Mouse (Mus musculus): ENCODE data around the gene Ift122.

Gene Ift122

GRCm38 (mm10) chr6:115853091-115853813 lies at the start of gene Ift122, which contains the start of gene Mbd4:
Gene Ift122 (plus strand): TSS chr6:115853470.
Gene Mbd4 (minus strand): TSS chr6:115853371.
- peak; percentile 97 for ATAC-seq (ENCODE audit: low TSS enrichment)

GRCm38 (mm10) chr6:115803541-115804382 lies 49.5 kb upstream of the Ift122 start:
- ATAC-seq (ENCODE audit: low TSS enrichment), result peak; percentile 88

- no peak for ATAC-seq (ENCODE audit: low TSS enrichment)
These were observed 48.7 kb upstream of the Ift122 start for GRCm38 (mm10) chr6:115804432-115805192.

GRCm38 (mm10) chr6:115807464-115808195 lies 45.6 kb upstream of the Ift122 start:
- ATAC-seq (ENCODE audit: low TSS enrichment), result no peak

GRCm38 (mm10) chr6:115808196-115808487 lies 45.1 kb upstream of the Ift122 start:
- peak; percentile 22; the same call in 1 of the 2 replicates for ATAC-seq (ENCODE audit: low TSS enrichment)

- peak; percentile 91 for ATAC-seq (ENCODE audit: low TSS enrichment)
These were observed 44.6 kb upstream of the Ift122 start, which contains the start of gene Rpl32 for GRCm38 (mm10) chr6:115808488-115809231. Gene Rpl32 (minus strand): TSS chr6:115808747.

GRCm38 (mm10) chr6:115811606-115812005 lies 41.7 kb upstream of the Ift122 start:
- no peak for ATAC-seq (ENCODE audit: low TSS enrichment)

GRCm38 (mm10) chr6:115814104-115814503 lies 39.2 kb upstream of the Ift122 start:
- peak; percentile 82 for ATAC-seq (ENCODE audit: low TSS enrichment)

- ATAC-seq (ENCODE audit: low TSS enrichment), result no peak
These were observed 38.2 kb upstream of the Ift122 start for GRCm38 (mm10) chr6:115815041-115815440.

- ATAC-seq (ENCODE audit: low TSS enrichment), result no peak
These were observed 35.1 kb upstream of the Ift122 start for GRCm38 (mm10) chr6:115818129-115818528.

GRCm38 (mm10) chr6:115821216-115821993 lies 31.9 kb upstream of the Ift122 start:
- no peak for ATAC-seq (ENCODE audit: low TSS enrichment)

- peak; percentile 65; the same call in 1 of the 2 replicates for ATAC-seq (ENCODE audit: low TSS enrichment)
These were observed 29.3 kb upstream of the Ift122 start for GRCm38 (mm10) chr6:115823850-115824464.

GRCm38 (mm10) chr6:115830779-115831601 lies 22.3 kb upstream of the Ift122 start:
- no peak for ATAC-seq (ENCODE audit: low TSS enrichment)

- no peak for ATAC-seq (ENCODE audit: low TSS enrichment)
These were observed 21.0 kb upstream of the Ift122 start for GRCm38 (mm10) chr6:115832152-115832850.

GRCm38 (mm10) chr6:115833861-115834260 lies 19.4 kb upstream of the Ift122 start:
- ATAC-seq (ENCODE audit: low TSS enrichment), result no peak

GRCm38 (mm10) chr6:115838161-115838597 lies 15.1 kb upstream of the Ift122 start, which contains the start of gene Efcab12:
Gene Efcab12 (minus strand): TSS chr6:115838412.
- peak; percentile 97 for ATAC-seq (ENCODE audit: low TSS enrichment)

- peak; percentile 2; the same call in 1 of the 2 replicates for ATAC-seq (ENCODE audit: low TSS enrichment)
These were observed 14.5 kb upstream of the Ift122 start for GRCm38 (mm10) chr6:115838745-115839144.

GRCm38 (mm10) chr6:115845006-115845405 lies 8.3 kb upstream of the Ift122 start:
- ATAC-seq (ENCODE audit: low TSS enrichment), result no peak

Measured in frontal cortex, adult (tissue).